Mouse (Mus musculus) urinary bladder, postnatal 25 days (tissue): ENCODE measurements around the gene Il27ra.
"Not testable (repeated sequence)": the region's sequence is repeated elsewhere in the genome, so short reads cannot be mapped to it uniquely, and the experiment has no call there.

ENCODE experiments used
- DNase-seq: peaks from one replicate; pipeline ENCODE4 v3.0.0; 2022; ENCODE audit warnings: low spot score

The Il27ra gene

DNA sequence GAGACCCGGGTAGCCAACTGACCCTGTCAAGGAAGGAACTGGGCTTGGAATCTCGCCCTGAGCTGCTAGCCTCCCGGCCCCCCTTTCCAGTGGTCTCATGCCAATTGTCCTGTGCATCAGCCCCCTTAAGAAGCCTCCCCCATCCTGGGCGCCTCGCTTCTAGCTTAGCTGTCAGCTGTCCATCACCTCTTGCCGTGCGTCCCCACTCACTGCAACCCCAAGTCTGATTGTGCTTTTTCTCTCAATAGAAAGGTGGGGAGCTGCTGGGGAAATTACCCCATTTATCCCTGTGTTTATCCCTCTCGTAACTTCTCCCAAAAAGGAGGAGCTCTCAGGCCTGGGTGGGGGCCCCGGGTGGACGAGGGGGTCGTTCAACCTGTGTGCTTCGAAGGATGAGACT lies 46.4 kb downstream of the Il27ra start:
- no peak for DNase-seq

DNA sequence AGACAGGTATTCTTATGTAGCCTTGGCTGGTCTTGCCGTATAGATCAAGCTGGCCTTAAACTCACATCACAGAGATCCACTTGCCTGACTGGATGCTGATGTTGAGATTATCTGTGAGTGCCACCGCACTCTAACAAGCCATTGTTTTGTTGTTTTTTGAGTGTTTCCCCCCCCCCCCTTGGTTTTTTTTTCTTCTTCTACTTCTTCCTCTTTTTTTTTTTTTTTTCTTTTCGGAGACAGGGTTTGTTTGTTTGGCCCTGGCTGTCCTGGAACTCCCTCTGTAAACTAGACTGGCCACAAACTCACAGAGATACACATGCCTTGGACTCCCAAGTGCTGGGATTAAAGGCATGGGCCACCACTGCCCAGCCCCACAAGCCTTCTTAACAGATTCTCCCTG lies 48.4 kb downstream of the Il27ra start:
- DNase-seq = no peak

DNA sequence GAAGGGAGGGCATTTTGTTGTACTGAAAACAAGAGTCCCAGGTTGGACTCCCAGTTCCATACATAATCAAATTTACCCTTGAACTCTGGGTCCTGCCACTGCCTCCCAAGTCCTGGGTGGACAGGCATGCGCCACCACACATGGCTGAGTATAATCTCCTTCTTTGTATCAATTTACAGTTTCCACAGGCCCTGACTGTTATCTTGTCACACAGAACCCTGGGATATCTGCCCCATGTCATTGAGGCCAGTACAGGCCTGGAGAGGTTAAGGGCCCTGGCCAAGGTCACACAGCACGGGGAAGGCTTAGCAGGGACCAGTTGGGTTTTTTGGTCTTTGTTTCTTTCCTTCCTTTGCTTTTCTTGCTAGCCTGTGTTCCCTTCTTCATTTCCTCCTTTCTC lies 49.9 kb downstream of the Il27ra start:
- DNase-seq = no peak

- no peak for DNase-seq
Measured at GRCm38 (mm10) chr8:83990170-83990569, 52.2 kb downstream of the Il27ra start.

- DNase-seq = no peak
Measured at GRCm38 (mm10) chr8:83989243-83989642, 53.1 kb downstream of the Il27ra start.

DNA sequence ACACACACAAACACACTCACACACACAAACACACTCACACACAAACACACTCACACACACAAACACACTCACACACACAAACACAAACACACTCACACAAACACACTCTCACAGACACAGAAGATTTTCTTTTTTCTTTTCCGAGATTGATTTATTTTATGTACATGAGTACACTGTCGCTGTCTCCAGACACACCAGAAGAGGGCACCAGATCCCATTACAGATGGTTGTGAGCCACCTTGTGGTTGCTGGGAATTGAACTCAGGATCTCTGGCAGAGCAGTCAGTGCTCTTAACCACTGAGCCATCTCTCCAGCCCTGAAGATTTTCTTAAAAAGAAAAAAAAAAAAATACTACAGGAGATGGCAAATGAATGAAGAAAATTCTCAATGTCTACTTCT lies 59.2 kb downstream of the Il27ra start:
- DNase-seq = not testable (repeated sequence)

GRCm38 (mm10) chr8:83982449-83982848 lies 59.9 kb downstream of the Il27ra start:
- DNase-seq = no peak

GRCm38 (mm10) chr8:83981533-83981932 lies 60.9 kb downstream of the Il27ra start:
- DNase-seq = no peak

DNA sequence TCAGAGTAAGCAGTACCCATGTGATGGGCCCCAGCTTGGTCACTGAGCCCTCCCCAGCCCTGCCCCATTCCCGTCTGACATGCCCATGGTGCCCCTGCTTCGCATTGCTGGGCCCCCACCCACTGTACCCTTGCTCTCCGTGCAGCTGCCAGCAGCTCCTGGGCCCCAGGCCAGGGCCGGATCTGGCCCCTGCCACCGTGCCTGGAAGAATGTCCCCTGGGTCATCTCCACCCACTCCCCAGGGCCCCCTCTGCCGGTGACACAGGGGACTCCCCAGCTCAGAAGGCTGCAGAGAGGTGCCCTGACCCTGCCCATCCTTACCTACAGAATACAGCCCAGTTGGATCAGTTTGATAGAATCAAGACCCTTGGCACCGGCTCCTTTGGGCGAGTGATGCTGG lies 61.5 kb downstream of the Il27ra start:
- no peak for DNase-seq
